In genomic region chr4:154170021-154170420, GRCm38 (mm10) we compare ENCODE assay signal across 9 mouse cellular contexts. TPM values are rescaled to one million over a fixed set of nuclear protein-coding genes. Genes with fewer than 3 reads are reported as not detected.
DNase-seq lines count a peak whose midpoint lies in the region; ATAC-seq lines count a peak whose summit lies in the region.
"Had no signal": no experiment of that assay in that cellular context is flagged by ENCODE, and none has a peak within 500 bp of the region (broad histone marks: within the 10 kb centered on the region; RNA-seq: fewer than 3 reads in every experiment).

No protein-coding gene starts in this region.

- no peak overlapping the region for H3K27ac ChIP-seq in heart, embryonic 14.5 days (replicated peaks in 1 of 2; ENCODE audit: control insufficient read depth in 1 of 2, insufficient read depth in 1 of 2, low read depth in 2 of 2, low read length in 2 of 2)
- H3K27ac ChIP-seq in hindbrain, embryonic 14.5 days: no peak overlapping the region
- 0 out of 2 replicates have a peak overlapping the region, but pooled peaks have one; percentile 79 for H3K27ac ChIP-seq in midbrain, embryonic 10.5 days (replicated peaks)

- peak overlapping the region; percentile 48; the same call in 1 of the 2 replicates for H3K9ac ChIP-seq in heart, embryonic 14.5 days (ENCODE audit: low read length)
- no peak overlapping the region for H3K9ac ChIP-seq in hindbrain, embryonic 14.5 days

- intact Hi-C loops in heart, postnatal 10 days (cut with DNase I): no loop called here

- peaks cover 57% of the 10 kb centered on the region for H3K27me3 ChIP-seq in heart, embryonic 14.5 days (ENCODE audit: control insufficient read depth, insufficient read depth, low read length)
- H3K27me3 ChIP-seq in hindbrain, embryonic 14.5 days (ENCODE audit: control insufficient read depth, insufficient read depth, low read length): peaks cover 48% of the 10 kb centered on the region
- peaks cover 61% of the 10 kb centered on the region for H3K27me3 ChIP-seq in midbrain, embryonic 10.5 days (ENCODE audit: low read depth, poor library complexity, severe bottlenecking)

- WGBS in heart, embryonic 14.5 days: under 1% methylated on average over 15 of the region's 15 CpGs
- under 1% methylated on average over 15 of the region's 15 CpGs for WGBS in hindbrain, embryonic 14.5 days
- 2% methylated on average over 15 of the region's 15 CpGs for WGBS in midbrain, embryonic 10.5 days

- peak; percentile 3; the same call in 1 of the 2 replicates for ATAC-seq in heart, embryonic 14.5 days (ENCODE audit: insufficient number of reproducible peaks, insufficient read depth, low FRiP score, low read depth)
- 0 out of 2 replicates have a peak, but pooled peaks have one; percentile 16 for ATAC-seq in common myeloid progenitor, adult 5-6 weeks (replicated peaks; ENCODE audit: low read depth, poor library complexity, severe bottlenecking)
- ATAC-seq in hindbrain, embryonic 14.5 days (ENCODE audit: low FRiP score): peak; percentile 29; the same call in 1 of the 2 replicates

- no peaks in the 10 kb centered on the region for H3K36me3 ChIP-seq in heart, embryonic 14.5 days (ENCODE audit: control insufficient read depth, insufficient read depth, low read length)
- H3K36me3 ChIP-seq in hindbrain, embryonic 14.5 days (replicated peaks; ENCODE audit: control insufficient read depth, insufficient read depth): no peaks in the 10 kb centered on the region
- H3K36me3 ChIP-seq in midbrain, embryonic 10.5 days: no peaks in the 10 kb centered on the region

- H3K4me3 ChIP-seq in heart, embryonic 14.5 days (ENCODE audit: control insufficient read depth in 1 of 2, insufficient read depth in 1 of 2, low read depth in 1 of 2, low read length in 2 of 2): peak overlapping the region; percentile 47 to 48
- peak overlapping the region; percentile 41 for H3K4me3 ChIP-seq in hindbrain, embryonic 14.5 days (replicated peaks; ENCODE audit: low read length)
- H3K4me3 ChIP-seq in midbrain, embryonic 10.5 days: peak overlapping the region; percentile 70

- peaks cover 8 to 21% of the 10 kb centered on the region in 2 experiments; a peak in 2 of 4 replicates for H3K4me1 ChIP-seq in heart, embryonic 14.5 days (ENCODE audit: control insufficient read depth in 2 of 2, insufficient read depth in 2 of 2, low read length in 2 of 2)
- peaks cover 19% of the 10 kb centered on the region for H3K4me1 ChIP-seq in hindbrain, embryonic 14.5 days (replicated peaks; ENCODE audit: control insufficient read depth, insufficient read depth, low read length)
- H3K4me1 ChIP-seq in midbrain, embryonic 10.5 days: peaks cover 51% of the 10 kb centered on the region

- no peak for DNase-seq in heart, postnatal 10 days
- no peak for DNase-seq in hindbrain, embryonic 14.5 days (ENCODE audit: low spot score)
- DNase-seq in midbrain, embryonic 10.5 days (ENCODE audit: low spot score): no peak
- no peak for DNase-seq in retina, postnatal 1 day
- DNase-seq in layer of hippocampus, adult 9-11 months: no peak
- no peak for DNase-seq in layer of hippocampus, adult 11-12 months (ENCODE audit: low spot score)

- no peaks in the 10 kb centered on the region for H3K9me3 ChIP-seq in heart, embryonic 14.5 days (ENCODE audit: control insufficient read depth, low read length)
- H3K9me3 ChIP-seq in hindbrain, embryonic 14.5 days (ENCODE audit: control insufficient read depth, low read length): no peaks in the 10 kb centered on the region
- no peaks in the 10 kb centered on the region for H3K9me3 ChIP-seq in midbrain, embryonic 10.5 days (replicated peaks)

- peak overlapping the region; percentile 79 for H3K4me2 ChIP-seq in heart, embryonic 14.5 days (ENCODE audit: low read length)
- peak overlapping the region; percentile 96 for H3K4me2 ChIP-seq in hindbrain, embryonic 14.5 days (replicated peaks)

RNA-seq across cellular contexts. Expression of gene Megf6, which starts 0.5 kb away (rescaled TPM):
- polyA plus RNA-seq in heart, embryonic 14.5 days (2014; fragmentation: Nextera tagmentation; extraction: Ambion mirVana): 33.3 and 39.8 TPM in 2 replicates
- total RNA-seq in heart, postnatal 10 days (2021): 10 to 100 TPM; 33.8 to 41.5 TPM
- not detected in 2 replicates for total RNA-seq in common myeloid progenitor, adult 5-6 weeks (2017)
- polyA plus RNA-seq in hindbrain, embryonic 14.5 days (2014; fragmentation: Nextera tagmentation; extraction: Ambion mirVana): 8.8 and 10.1 TPM in 2 replicates
- 21.6 and 23.4 TPM in 2 replicates for polyA plus RNA-seq in midbrain, embryonic 10.5 days (2016; fragmentation: Nextera tagmentation; extraction: Ambion mirVana)

RNA-seq across cellular contexts. Expression of gene Tprgl, which starts 9.6 kb away (rescaled TPM):
- 145 and 148 TPM in 2 replicates for polyA plus RNA-seq in heart, embryonic 14.5 days (2014; fragmentation: Nextera tagmentation; extraction: Ambion mirVana)
- 100 to 1,000 TPM; 129 to 134 TPM for total RNA-seq in heart, postnatal 10 days (2021)
- 34.9 and 39.8 TPM in 2 replicates for total RNA-seq in common myeloid progenitor, adult 5-6 weeks (2017)
- 203 and 222 TPM in 2 replicates for polyA plus RNA-seq in hindbrain, embryonic 14.5 days (2014; fragmentation: Nextera tagmentation; extraction: Ambion mirVana)
- 120 and 129 TPM in 2 replicates for polyA plus RNA-seq in midbrain, embryonic 10.5 days (2016; fragmentation: Nextera tagmentation; extraction: Ambion mirVana)

RNA-seq across cellular contexts. Expression of gene Wrap73, which starts 27.8 kb away (rescaled TPM):
- 20.7 and 23.1 TPM in 2 replicates for polyA plus RNA-seq in heart, embryonic 14.5 days (2014; fragmentation: Nextera tagmentation; extraction: Ambion mirVana)
- total RNA-seq in heart, postnatal 10 days (2021): 10 to 100 TPM; 10.2 to 13.2 TPM
- 9.5 and 10.4 TPM in 2 replicates for total RNA-seq in common myeloid progenitor, adult 5-6 weeks (2017)
- 35.3 and 36.3 TPM in 2 replicates for polyA plus RNA-seq in hindbrain, embryonic 14.5 days (2014; fragmentation: Nextera tagmentation; extraction: Ambion mirVana)
- 47.2 and 53.1 TPM in 2 replicates for polyA plus RNA-seq in midbrain, embryonic 10.5 days (2016; fragmentation: Nextera tagmentation; extraction: Ambion mirVana)

RNA-seq across cellular contexts. Expression of gene Trp73, which starts 30.0 kb away (rescaled TPM):
- 0.08 and 0.09 TPM in 2 replicates for polyA plus RNA-seq in heart, embryonic 14.5 days (2014; fragmentation: Nextera tagmentation; extraction: Ambion mirVana)
- total RNA-seq in heart, postnatal 10 days (2021): under 1 TPM in 1 of 2 experiments, not detected in 1; 0.05 TPM
- total RNA-seq in common myeloid progenitor, adult 5-6 weeks (2017): not detected in 2 replicates
- polyA plus RNA-seq in hindbrain, embryonic 14.5 days (2014; fragmentation: Nextera tagmentation; extraction: Ambion mirVana): 0.68 and 0.96 TPM in 2 replicates
- 0.30 and 0.36 TPM in 2 replicates for polyA plus RNA-seq in midbrain, embryonic 10.5 days (2016; fragmentation: Nextera tagmentation; extraction: Ambion mirVana)
- total RNA-seq: adrenal gland, postnatal 36 days had no signal
